Mouse (Mus musculus) stomach, postnatal 0 days (tissue): ENCODE measurements around the gene Dscam.

Source experiments
- CTCF ChIP-seq: IDR thresholded peaks from 2 replicates; pipeline ENCODE4 v1.5.1; 2016; ENCODE audit warnings: antibody characterized with exemption, low read depth, mild to moderate bottlenecking, moderate library complexity
- EP300 ChIP-seq: optimal IDR thresholded peaks from 2 replicates; pipeline ENCODE3; 2016; ENCODE audit warnings: antibody characterized with exemption

DNA sequence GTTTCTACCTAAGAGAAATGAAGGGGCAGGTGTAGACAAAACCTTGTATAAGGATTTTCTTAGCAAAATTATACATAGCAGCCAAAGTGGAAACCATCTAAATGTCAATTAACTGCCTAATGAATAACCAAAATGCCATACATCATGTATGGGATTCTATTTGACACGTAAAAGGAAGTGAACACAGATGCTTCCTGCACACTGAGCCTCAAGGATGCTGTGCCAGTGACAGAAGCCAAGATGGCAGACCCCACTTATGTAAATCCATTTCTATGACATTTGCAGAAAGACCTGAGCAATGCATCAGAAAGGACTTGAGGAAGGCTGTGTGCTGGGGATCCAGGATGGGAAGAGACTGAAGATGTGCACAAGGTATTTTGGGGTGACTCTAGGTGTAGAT lies 28.6 kb downstream of the Dscam start:
- TF ChIP-seq CTCF (no peak), EP300 (no peak)
